8 mouse cellular contexts compared by ENCODE assay signal in the genomic region with DNA sequence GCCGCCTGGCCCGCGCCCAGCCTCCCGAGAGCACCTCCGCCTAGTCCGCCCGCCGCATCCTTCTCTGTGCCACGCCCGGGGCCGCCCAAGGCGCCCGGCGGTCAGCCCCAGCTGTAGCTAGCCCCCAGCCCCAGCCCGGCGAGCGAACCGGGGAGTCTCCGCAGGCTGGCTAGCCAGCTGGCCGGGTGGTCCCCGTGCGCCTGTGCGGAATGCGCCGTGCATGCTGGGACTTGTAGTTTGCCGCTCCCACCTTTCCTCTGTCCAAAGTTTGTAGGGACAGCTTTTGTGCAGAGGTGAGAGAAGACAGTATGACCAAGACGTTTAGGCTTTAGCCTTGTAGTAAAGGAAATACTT. TPM values are rescaled to one million over a fixed set of nuclear protein-coding genes. Genes with fewer than 3 reads are reported as not detected.
A peak's percentile ranks its signal among the peaks of the same experiment; 100 is the strongest.
DNase-seq lines count a peak whose midpoint lies in the region; ATAC-seq and TF ChIP-seq lines count a peak whose summit lies in the region.

A gene (minus strand): TSS at position 195 of the 354 bp plus-strand sequence.

- H3K4me1 ChIP-seq in megakaryocyte, embryonic 14.5 days, result peaks cover 11% of the 10 kb centered on the region
- peaks cover 6% of the 10 kb centered on the region for H3K4me1 ChIP-seq in embryonic facial prominence, embryonic 12.5 days
- no peaks in the 10 kb centered on the region for H3K4me1 ChIP-seq in limb, embryonic 14.5 days (ENCODE audit: control insufficient read depth, insufficient read depth, low read length)

- DNase-seq in heart, adult 9 months (ENCODE audit: low spot score in 2 of 2), result peak; percentile 50 to 55
- DNase-seq in kidney, adult 9 months, result peak; percentile 68
- peak; percentile 50 for DNase-seq in limb, embryonic 14.5 days (ENCODE audit: low spot score)
- DNase-seq in urinary bladder, adult 2 months (ENCODE audit: low spot score), result peak; percentile 38

- peaks cover 26% of the 10 kb centered on the region for H3K27me3 ChIP-seq in megakaryocyte, embryonic 14.5 days (replicated peaks)
- H3K27me3 ChIP-seq in embryonic facial prominence, embryonic 12.5 days, result peaks cover 21% of the 10 kb centered on the region
- no peaks in the 10 kb centered on the region for H3K27me3 ChIP-seq in limb, embryonic 14.5 days (ENCODE audit: control insufficient read depth, insufficient read depth, low read length)
- peaks cover 6% of the 10 kb centered on the region for H3K27me3 ChIP-seq in myocyte (ENCODE audit: control insufficient read depth, insufficient read depth, insufficient read length)

- peak within 1 kb of the TSS; percentile 96 for H3K4me2 ChIP-seq in embryonic facial prominence, embryonic 12.5 days (replicated peaks)
- H3K4me2 ChIP-seq in limb, embryonic 14.5 days (replicated peaks; ENCODE audit: low read depth, low read length, severe bottlenecking), result peak within 1 kb of the TSS; percentile 92
- peak within 1 kb of the TSS; percentile 98 for H3K4me2 ChIP-seq in myocyte (ENCODE audit: low read depth)

- peak within 1 kb of the TSS; percentile 41 for H3ac ChIP-seq in myocyte (ENCODE audit: control insufficient read depth, insufficient read length)

- peaks cover 7% of the 10 kb centered on the region for H3K79me2 ChIP-seq in myocyte (ENCODE audit: control insufficient read depth, insufficient read depth)

- peaks cover 21% of the 10 kb centered on the region for H3K9me3 ChIP-seq in megakaryocyte, embryonic 14.5 days
- H3K9me3 ChIP-seq in embryonic facial prominence, embryonic 12.5 days, result no peaks in the 10 kb centered on the region
- no peaks in the 10 kb centered on the region for H3K9me3 ChIP-seq in limb, embryonic 14.5 days (ENCODE audit: control insufficient read depth, low read length)

- 0 out of 2 replicates have a peak, but pooled peaks have one; percentile 31 for TF ChIP-seq POLR2A in limb, embryonic 14.5 days (IDR thresholded peaks at IDR 0.05; ENCODE audit: borderline replicate concordance, extremely low read depth, insufficient read depth, insufficient read length)
- TF ChIP-seq POLR2A in myocyte (IDR thresholded peaks at IDR 0.05; ENCODE audit: insufficient read length, low read depth), result peak; percentile 67

- no peak for ATAC-seq in megakaryocyte, adult 5-6 weeks (ENCODE audit: poor library complexity, severe bottlenecking)
- peak; percentile 92 for ATAC-seq in embryonic facial prominence, embryonic 12.5 days (ENCODE audit: insufficient number of reproducible peaks, insufficient read depth, low FRiP score, low TSS enrichment)
- peak; percentile 90 for ATAC-seq in limb, embryonic 14.5 days (ENCODE audit: low FRiP score, low read depth)

- H3K4me3 ChIP-seq in megakaryocyte, embryonic 14.5 days (replicated peaks), result peak within 1 kb of the TSS; percentile 89
- peak within 1 kb of the TSS; percentile 88 for H3K4me3 ChIP-seq in embryonic facial prominence, embryonic 12.5 days
- H3K4me3 ChIP-seq in limb, embryonic 14.5 days (replicated peaks; ENCODE audit: low read length), result peak within 1 kb of the TSS; percentile 79
- H3K4me3 ChIP-seq in myocyte, result peak within 1 kb of the TSS; percentile 31

- H3K36me3 ChIP-seq in megakaryocyte, embryonic 14.5 days (replicated peaks; ENCODE audit: low read length), result no peaks in the 10 kb centered on the region
- H3K36me3 ChIP-seq in embryonic facial prominence, embryonic 12.5 days, result no peaks in the 10 kb centered on the region
- no peaks in the 10 kb centered on the region for H3K36me3 ChIP-seq in limb, embryonic 14.5 days (ENCODE audit: control insufficient read depth, insufficient read depth, low read length)
- no peaks in the 10 kb centered on the region for H3K36me3 ChIP-seq in myocyte (ENCODE audit: control insufficient read depth, insufficient read depth)

- H3K9ac ChIP-seq in embryonic facial prominence, embryonic 12.5 days, result peak within 1 kb of the TSS; percentile 80
- H3K9ac ChIP-seq in limb, embryonic 14.5 days (ENCODE audit: low read depth, low read length, severe bottlenecking), result peak within 1 kb of the TSS; percentile 80

- 0% methylated on average over 27 of the region's 27 CpGs for WGBS in embryonic facial prominence, embryonic 12.5 days
- WGBS in limb, embryonic 14.5 days, result under 1% methylated on average over 13 of the region's 27 CpGs

- H3K27ac ChIP-seq in embryonic facial prominence, embryonic 12.5 days, result no peak within 1 kb of the TSS; the same call in 1 of the 2 replicates
- H3K27ac ChIP-seq in limb, embryonic 14.5 days (replicated peaks; ENCODE audit: low read depth, low read length), result no peak within 1 kb of the TSS

TF ChIP-seq in myocyte, 11 proteins besides CTCF, POLR2A, EP300 and RAD21:
- TF ChIP-seq E2F4 (IDR thresholded peaks at IDR 0.05; ENCODE audit: insufficient read depth) (no peak), MYOG (IDR thresholded peaks at IDR 0.05; ENCODE audit: control insufficient read depth in 1 of 3, insufficient read depth in 1 of 3, insufficient read length in 2 of 3, low read depth in 2 of 3) (peak in 2 of 3 experiments; percentile 31 to 62), MYOD1 (IDR thresholded peaks at IDR 0.05; ENCODE audit: control insufficient read depth in 1 of 3, insufficient read length in 2 of 3, low read depth in 2 of 3) (peak in 1 of 3 experiments; percentile 61), REST (IDR thresholded peaks at IDR 0.05; ENCODE audit: insufficient read depth, insufficient read length) (no peak)

RNA-seq across cellular contexts. Expression of the gene that starts here (rescaled TPM):
- polyA plus RNA-seq in megakaryocyte, embryonic 14.5 days (2012; ENCODE audit: insufficient read depth, low replicate concordance), result 0.03 TPM in 1 of 2 replicates, not detected in the other
- total RNA-seq in megakaryocyte, adult 5-6 weeks (2015), result not detected in 2 replicates
- total RNA-seq in megakaryocyte, adult 5-6 weeks (2017), result not detected in 2 replicates
- polyA plus RNA-seq in embryonic facial prominence, embryonic 12.5 days (2016; fragmentation: Nextera tagmentation; extraction: Ambion mirVana), result 5.6 and 6.4 TPM in 2 replicates
- polyA plus RNA-seq in limb, embryonic 14.5 days (2012; rRNA removed), result 5.0 and 6.7 TPM in 2 replicates
- 6.2 and 7.0 TPM in 2 replicates for polyA plus RNA-seq in limb, embryonic 14.5 days (2014; fragmentation: Nextera tagmentation; extraction: Ambion mirVana)
- polyA plus RNA-seq in myocyte (2012; fragmentation: generic; extraction: Trizol), result 7.5 TPM
- 6.6 and 9.7 TPM in 2 replicates for polyA plus RNA-seq in urinary bladder, adult 2 months (2012; rRNA removed)

Comparison
In these comparisons a context has a peak if more than half of its experiments do, and no peak if none do; other contexts are left out.
1. H3K4me3 ChIP-seq: peak in every context shown above with its lines; median percentile 89 in megakaryocyte, embryonic 14.5 days; 88 in embryonic facial prominence, embryonic 12.5 days; 79 in limb, embryonic 14.5 days; 31 in myocyte.